ENCODE assay signal across 24 mouse cellular contexts in the genomic region with DNA sequence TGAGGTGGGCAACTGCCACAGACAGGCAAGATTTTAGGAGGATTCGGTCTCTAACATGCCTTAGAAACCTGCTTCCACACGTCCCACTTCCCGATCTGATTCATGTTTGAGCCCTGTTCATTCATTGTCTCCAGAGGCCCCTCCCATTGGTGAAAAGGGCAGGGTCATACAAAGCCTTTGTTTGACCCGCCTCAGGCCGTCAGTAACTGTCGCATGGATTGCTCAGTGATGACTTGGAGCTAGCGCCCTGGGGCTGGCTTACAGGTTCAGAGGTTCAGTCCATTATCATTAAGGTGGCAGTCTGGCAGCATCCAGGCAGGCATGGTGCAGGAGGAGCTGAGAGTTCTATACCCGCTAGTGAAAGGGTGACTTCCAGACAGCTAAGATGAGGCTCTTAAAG. TPM values are rescaled to one million over a fixed set of nuclear protein-coding genes. Genes with fewer than 3 reads are reported as not detected.
DNase-seq lines count a peak whose midpoint lies in the region; ATAC-seq lines count a peak whose summit lies in the region.
"Had no signal": no experiment of that assay in that cellular context is flagged by ENCODE, and none has a peak within 500 bp of the region (broad histone marks: within the 10 kb centered on the region; RNA-seq: fewer than 3 reads in every experiment).

No protein-coding gene starts in this region.

- no peak for ATAC-seq in hindbrain, embryonic 11.5 days (ENCODE audit: low FRiP score)
- no peak for ATAC-seq in hindbrain, embryonic 14.5 days (ENCODE audit: low FRiP score)
- ATAC-seq: activated CD4-positive, CD25-positive, alpha-beta regulatory T cell, adult 4 months; CD4-positive, CD25-positive, alpha-beta regulatory T cell, adult 4 months; forebrain, postnatal 0 days; intestine, embryonic 16.5 days had no signal

- H3K9me3 ChIP-seq in hindbrain, embryonic 11.5 days (ENCODE audit: control insufficient read depth, low read length) = no peaks in the 10 kb centered on the region
- 0 out of 2 replicates have a peak, but pooled peaks cover 2% of the 10 kb centered on the region for H3K9me3 ChIP-seq in hindbrain, embryonic 14.5 days (ENCODE audit: control insufficient read depth, low read length)
- H3K9me3 ChIP-seq: heart, embryonic 13.5 days had no signal

- no peak overlapping the region for H3K4me3 ChIP-seq in hindbrain, embryonic 11.5 days (ENCODE audit: low read depth, low read length)
- H3K4me3 ChIP-seq in hindbrain, embryonic 14.5 days (replicated peaks; ENCODE audit: low read length) = no peak overlapping the region
- H3K4me3 ChIP-seq: embryonic facial prominence, embryonic 12.5 days; forebrain, embryonic 12.5 days; heart, embryonic 13.5 days; hindbrain, embryonic 15.5 days had no signal

- no peak overlapping the region for H3K9ac ChIP-seq in hindbrain, embryonic 11.5 days (ENCODE audit: low read depth, low read length)
- no peak overlapping the region for H3K9ac ChIP-seq in hindbrain, embryonic 14.5 days
- H3K9ac ChIP-seq: embryonic facial prominence, embryonic 12.5 days; forebrain, embryonic 12.5 days; forebrain, postnatal 0 days; heart, embryonic 13.5 days; hindbrain, embryonic 15.5 days had no signal

- H3K36me3 ChIP-seq in hindbrain, embryonic 11.5 days (ENCODE audit: control insufficient read depth, insufficient read depth, low read length) = no peaks in the 10 kb centered on the region
- no peaks in the 10 kb centered on the region for H3K36me3 ChIP-seq in hindbrain, embryonic 14.5 days (replicated peaks; ENCODE audit: control insufficient read depth, insufficient read depth)
- H3K36me3 ChIP-seq: embryonic facial prominence, embryonic 12.5 days; forebrain, embryonic 12.5 days; G1E; heart, embryonic 13.5 days; hindbrain, embryonic 15.5 days had no signal

- peak; percentile 28 for DNase-seq in embryo, embryonic 10.5 days (ENCODE audit: low spot score)
- DNase-seq in embryo, embryonic 10 days (ENCODE audit: low spot score) = no peak
- peak; percentile 9 for DNase-seq in hindbrain, embryonic 11.5 days (ENCODE audit: low spot score)
- DNase-seq in hindbrain, embryonic 14.5 days (ENCODE audit: low spot score) = no peak
- DNase-seq in retina, embryonic 14.5 days (ENCODE audit: low spot score) = peak; percentile 36
- no peak for DNase-seq in right cerebral cortex, postnatal 4 days
- no peak for DNase-seq in spleen, postnatal 14 days (ENCODE audit: low spot score in 2 of 2)
- DNase-seq: adrenal gland, postnatal 14 days; B cell, adult 2 months; cerebellum, adult 11-12 months; cerebellum, adult 9-11 months; cerebellum, postnatal 36 days; forebrain, postnatal 0 days; gastrocnemius, postnatal 14 days; heart, postnatal 36 days; kidney, adult 8-10 months had no signal

- no peaks in the 10 kb centered on the region for H3K4me1 ChIP-seq in hindbrain, embryonic 11.5 days (replicated peaks; ENCODE audit: control insufficient read depth, insufficient read depth, low read length)
- no peaks in the 10 kb centered on the region for H3K4me1 ChIP-seq in hindbrain, embryonic 14.5 days (replicated peaks; ENCODE audit: control insufficient read depth, insufficient read depth, low read length)
- H3K4me1 ChIP-seq: embryonic facial prominence, embryonic 12.5 days; forebrain, embryonic 12.5 days; heart, embryonic 13.5 days; hindbrain, embryonic 15.5 days had no signal

- no peak overlapping the region for H3K27ac ChIP-seq in hindbrain, embryonic 11.5 days (ENCODE audit: low read depth, low read length)
- H3K27ac ChIP-seq in hindbrain, embryonic 14.5 days = no peak overlapping the region
- H3K27ac ChIP-seq: embryonic facial prominence, embryonic 12.5 days; forebrain, embryonic 12.5 days; heart, embryonic 13.5 days; hindbrain, embryonic 15.5 days had no signal

- H3K27me3 ChIP-seq in hindbrain, embryonic 11.5 days (ENCODE audit: control insufficient read depth, insufficient read depth, low read length) = no peaks in the 10 kb centered on the region
- H3K27me3 ChIP-seq in hindbrain, embryonic 14.5 days (ENCODE audit: control insufficient read depth, insufficient read depth, low read length) = no peaks in the 10 kb centered on the region
- H3K27me3 ChIP-seq: embryonic facial prominence, embryonic 12.5 days; forebrain, embryonic 12.5 days; heart, embryonic 13.5 days; hindbrain, embryonic 15.5 days had no signal

- WGBS in hindbrain, embryonic 11.5 days = 51% methylated on average over 8 of the region's 8 CpGs
- WGBS in hindbrain, embryonic 14.5 days = 40% methylated on average over 8 of the region's 8 CpGs

- no peak overlapping the region for H3K4me2 ChIP-seq in hindbrain, embryonic 11.5 days (replicated peaks; ENCODE audit: low read depth, low read length)
- no peak overlapping the region for H3K4me2 ChIP-seq in hindbrain, embryonic 14.5 days (replicated peaks)
- H3K4me2 ChIP-seq: embryonic facial prominence, embryonic 12.5 days; forebrain, embryonic 12.5 days; heart, embryonic 13.5 days; hindbrain, embryonic 15.5 days had no signal

RNA-seq across cellular contexts. Expression of gene Ubac2, which starts 33.9 kb away (rescaled TPM):
- 64.7 and 66.3 TPM in 2 replicates for polyA plus RNA-seq in hindbrain, embryonic 11.5 days (2014; fragmentation: Nextera tagmentation; extraction: Ambion mirVana)
- polyA plus RNA-seq in hindbrain, embryonic 14.5 days (2014; fragmentation: Nextera tagmentation; extraction: Ambion mirVana) = 49.6 and 51.2 TPM in 2 replicates

RNA-seq across cellular contexts. Expression of gene Dock9, which starts 46.8 kb away (rescaled TPM):
- polyA plus RNA-seq in hindbrain, embryonic 11.5 days (2014; fragmentation: Nextera tagmentation; extraction: Ambion mirVana) = 5.4 and 6.0 TPM in 2 replicates
- 15.4 and 16.2 TPM in 2 replicates for polyA plus RNA-seq in hindbrain, embryonic 14.5 days (2014; fragmentation: Nextera tagmentation; extraction: Ambion mirVana)

Comparison
In these comparisons a context has a peak if more than half of its experiments do, and no peak if none do; other contexts are left out.
1. DNase-seq: peak in embryo, embryonic 10.5 days (single experiment), hindbrain, embryonic 11.5 days (single experiment) and retina, embryonic 14.5 days (single experiment); none in embryo, embryonic 10 days (single experiment), hindbrain, embryonic 14.5 days (single experiment), right cerebral cortex, postnatal 4 days (single experiment) and spleen, postnatal 14 days (0 of 2).